Mouse (Mus musculus): ENCODE results near the gene Sytl3. TPM values are rescaled to one million over a fixed set of nuclear protein-coding genes. Genes with fewer than 3 reads are reported as not detected.
A peak's percentile ranks its signal among the peaks of the same experiment; 100 is the strongest.

The Sytl3 gene
- polyA plus RNA-seq, 1 experiment = 0.37 TPM

DNA sequence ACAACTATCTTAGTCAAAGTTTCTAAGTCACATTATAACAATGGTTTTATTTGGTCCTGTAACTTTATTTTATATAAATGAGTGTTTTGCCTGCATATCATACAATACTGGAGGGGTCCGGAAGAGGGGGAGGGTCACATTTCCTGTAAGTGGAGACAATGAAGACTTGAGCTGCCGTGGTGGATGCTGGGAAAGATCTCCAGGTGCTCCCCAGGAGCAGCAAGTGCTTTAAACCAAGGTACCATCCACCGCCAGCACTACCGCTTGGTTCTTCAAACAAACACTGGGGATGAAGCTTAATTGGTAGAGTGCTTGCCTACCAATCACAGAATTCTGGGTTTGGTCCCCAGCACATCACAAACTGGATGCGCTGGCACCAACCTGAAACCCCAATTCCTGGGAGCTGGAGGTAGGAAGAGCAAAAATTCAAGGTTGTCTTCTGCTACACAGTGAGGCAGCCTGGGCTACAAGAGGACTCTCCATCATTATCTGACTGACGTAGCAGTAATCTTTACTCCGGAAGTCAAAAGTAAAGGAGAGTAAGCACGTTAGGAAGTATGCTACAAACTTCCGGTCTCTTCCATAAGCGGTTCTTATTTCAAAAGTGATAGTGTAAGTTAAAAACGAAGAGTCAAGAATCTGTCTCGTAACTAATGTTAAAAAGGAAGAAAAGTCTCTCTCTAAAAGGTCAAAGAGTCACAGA lies 118.9 kb downstream of the Sytl3 start:
- peaks cover 19% of the 10 kb centered on the region for H3K36me3 ChIP-seq (replicated peaks; ENCODE audit: low read length)
- peak overlapping the region; percentile 28 for H3K4me3 ChIP-seq (replicated peaks)
- H3K27me3 ChIP-seq (replicated peaks) = no peaks in the 10 kb centered on the region
- TF ChIP-seq GATA1 (IDR thresholded peaks at IDR 0.05; ENCODE audit: borderline replicate concordance, low read length) (no peak), FLI1 (IDR thresholded peaks at IDR 0.05; ENCODE audit: low read length) (no peak)
- peaks cover 68% of the 10 kb centered on the region for H3K4me1 ChIP-seq
- H3K9me3 ChIP-seq = no peaks in the 10 kb centered on the region

DNA sequence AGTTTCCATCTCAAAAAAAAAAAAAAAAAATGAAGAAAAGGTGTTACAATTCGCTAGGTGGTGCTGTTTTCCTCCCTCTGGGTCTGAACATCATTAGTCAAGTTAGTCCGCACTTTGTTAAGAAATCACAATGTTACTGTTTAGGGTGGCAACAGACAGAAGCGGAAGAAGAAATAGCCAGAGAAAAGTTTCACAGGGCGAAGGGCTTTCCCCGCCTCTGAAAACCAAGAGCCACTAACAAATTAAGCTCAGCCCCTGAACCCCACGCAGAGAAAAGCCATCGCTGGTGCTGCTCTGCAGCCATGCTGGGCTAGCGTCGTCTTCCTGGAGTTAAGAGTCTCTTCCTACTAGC lies 119.4 kb downstream of the Sytl3 start:
- TF ChIP-seq GATA1 (IDR thresholded peaks at IDR 0.05; ENCODE audit: borderline replicate concordance, low read length) (no peak), FLI1 (IDR thresholded peaks at IDR 0.05; ENCODE audit: low read length) (no peak)
- peaks cover 18% of the 10 kb centered on the region for H3K36me3 ChIP-seq (replicated peaks; ENCODE audit: low read length)
- H3K9me3 ChIP-seq = no peaks in the 10 kb centered on the region
- H3K27me3 ChIP-seq (replicated peaks) = peaks cover 2% of the 10 kb centered on the region
- H3K4me3 ChIP-seq (replicated peaks) = peak overlapping the region; percentile 93
- H3K4me1 ChIP-seq = peaks cover 67% of the 10 kb centered on the region

DNA sequence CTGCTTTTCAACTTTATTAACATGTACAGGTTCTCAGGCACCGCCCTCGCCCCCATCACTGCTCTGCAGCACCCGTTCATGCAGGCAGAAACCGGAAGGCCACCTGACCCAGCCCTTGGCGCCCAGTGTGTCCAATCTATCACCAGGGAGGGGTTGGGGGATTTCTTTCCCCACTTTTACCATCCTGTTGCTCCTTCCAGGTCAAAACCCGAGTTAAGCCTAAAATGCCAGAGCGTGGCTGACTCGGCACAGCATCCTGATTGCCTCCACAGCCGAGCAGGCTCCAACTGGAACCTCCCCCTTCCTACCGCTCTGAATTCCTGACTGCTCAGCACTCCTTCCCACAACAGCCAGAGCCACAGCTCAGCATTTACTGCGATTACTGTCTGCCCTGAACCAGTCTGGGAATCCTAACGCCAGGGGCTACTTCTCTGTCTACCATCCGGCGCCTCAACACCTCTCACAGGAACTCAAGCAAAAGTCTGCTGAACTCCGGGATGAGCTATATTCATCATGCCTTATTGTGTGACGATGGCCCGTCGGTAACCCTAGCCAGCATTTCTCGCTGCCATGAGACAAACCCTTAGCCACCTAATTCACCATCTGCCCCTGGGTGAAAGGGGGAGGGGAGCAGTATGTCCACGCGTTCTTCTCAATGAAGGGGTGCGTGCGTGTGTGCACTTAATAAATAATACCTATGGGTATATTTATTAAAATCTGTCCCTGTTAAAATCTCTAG lies 120.0 kb downstream of the Sytl3 start:
- Histone ChIP-seq H3K9me3 (no peaks in the 10 kb centered on the region), H3K4me3 (replicated peaks) (peak overlapping the region; percentile 93), H3K4me1 (peaks cover 67% of the 10 kb centered on the region), H3K27me3 (replicated peaks) (peaks cover 2% of the 10 kb centered on the region), H3K36me3 (replicated peaks; ENCODE audit: low read length) (peaks cover 12% of the 10 kb centered on the region)
- no peak for TF ChIP-seq GATA1 (IDR thresholded peaks at IDR 0.05; ENCODE audit: borderline replicate concordance, low read length)
- no peak for TF ChIP-seq FLI1 (IDR thresholded peaks at IDR 0.05; ENCODE audit: low read length)

DNA sequence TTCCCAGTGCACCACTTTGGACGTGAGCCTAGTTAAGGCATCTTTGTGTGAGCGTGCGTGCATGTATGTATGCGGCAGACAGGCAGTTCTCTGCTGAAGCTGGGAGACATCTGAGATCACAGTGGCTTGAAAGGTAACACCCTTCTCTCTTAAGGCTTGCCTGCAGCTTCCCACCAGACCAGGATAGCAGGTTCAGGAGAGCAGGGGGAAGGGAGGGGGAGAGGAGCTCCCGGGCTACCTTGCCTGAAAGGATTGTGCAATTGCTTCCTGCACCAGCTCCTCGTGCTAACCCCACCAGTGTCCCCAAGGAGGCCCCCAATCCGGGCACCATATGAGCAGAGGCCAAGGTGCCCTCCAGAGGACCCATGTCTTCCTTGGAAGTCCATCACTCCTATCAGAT lies 120.7 kb downstream of the Sytl3 start:
- H3K9me3 ChIP-seq = no peaks in the 10 kb centered on the region
- TF ChIP-seq FLI1 (IDR thresholded peaks at IDR 0.05; ENCODE audit: low read length) (no peak), GATA1 (IDR thresholded peaks at IDR 0.05; ENCODE audit: borderline replicate concordance, low read length) (no peak)
- H3K27me3 ChIP-seq (replicated peaks) = peaks cover 2% of the 10 kb centered on the region
- peaks cover 60% of the 10 kb centered on the region for H3K4me1 ChIP-seq
- peak overlapping the region; percentile 93 for H3K4me3 ChIP-seq (replicated peaks)
- peaks cover 8% of the 10 kb centered on the region for H3K36me3 ChIP-seq (replicated peaks; ENCODE audit: low read length)

DNA sequence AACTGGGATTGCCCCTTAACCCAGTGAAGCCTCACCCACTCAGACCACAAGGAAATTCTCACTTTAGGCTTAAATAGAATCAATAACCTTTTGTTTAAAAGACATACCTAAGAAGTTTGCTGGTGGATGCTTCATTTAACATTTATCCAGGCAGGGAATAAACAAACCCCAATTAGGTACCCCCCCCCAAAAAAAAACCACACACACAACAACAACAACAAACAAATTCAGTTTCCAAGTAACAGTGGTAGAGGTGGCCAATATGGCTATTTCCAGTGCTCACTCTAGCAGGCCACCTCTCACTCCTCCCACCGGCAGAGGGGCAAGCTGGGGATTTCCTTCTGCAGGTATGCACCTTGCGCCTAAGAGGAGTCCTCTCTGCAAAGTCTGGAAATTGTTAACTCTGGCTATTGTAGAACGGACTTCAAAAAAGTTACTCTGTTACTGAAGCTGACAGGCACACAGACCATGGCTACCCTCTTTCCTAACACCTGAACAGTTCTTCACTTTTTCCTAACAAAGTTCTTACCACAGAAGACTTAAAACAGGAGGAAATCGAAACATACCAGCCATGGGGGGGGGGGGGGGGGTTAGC lies 121.7 kb downstream of the Sytl3 start:
- Histone ChIP-seq H3K27me3 (replicated peaks) (peaks cover 2% of the 10 kb centered on the region), H3K4me3 (replicated peaks) (peak overlapping the region; percentile 3), H3K9me3 (no peaks in the 10 kb centered on the region), H3K36me3 (replicated peaks; ENCODE audit: low read length) (peaks cover 3% of the 10 kb centered on the region), H3K4me1 (peaks cover 56% of the 10 kb centered on the region)
- TF ChIP-seq FLI1 (IDR thresholded peaks at IDR 0.05; ENCODE audit: low read length) (no peak), GATA1 (IDR thresholded peaks at IDR 0.05; ENCODE audit: borderline replicate concordance, low read length) (no peak)

DNA sequence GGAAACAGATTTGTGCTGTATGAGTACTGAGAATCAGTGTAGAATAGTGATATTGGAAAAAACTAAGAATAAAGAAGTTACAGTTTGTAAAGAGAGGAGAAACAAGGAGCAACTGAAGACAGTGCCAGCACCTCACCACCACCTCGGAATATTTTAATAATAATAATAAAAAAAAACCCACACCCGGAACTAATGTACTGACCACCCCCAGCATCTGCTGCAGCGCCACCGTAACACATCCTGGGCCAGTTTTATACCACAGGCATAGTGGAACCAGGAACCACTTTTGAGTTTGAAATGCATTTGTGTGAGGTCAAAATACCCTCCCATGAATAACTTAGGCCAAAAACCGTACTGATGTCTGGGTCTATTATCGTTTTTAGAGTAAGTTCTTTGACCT lies 122.4 kb downstream of the Sytl3 start:
- peaks cover 53% of the 10 kb centered on the region for H3K4me1 ChIP-seq
- H3K27me3 ChIP-seq (replicated peaks) = peaks cover 2% of the 10 kb centered on the region
- peaks cover 3% of the 10 kb centered on the region for H3K36me3 ChIP-seq (replicated peaks; ENCODE audit: low read length)
- peak overlapping the region; percentile 97 for H3K4me3 ChIP-seq (replicated peaks)
- TF ChIP-seq GATA1 (IDR thresholded peaks at IDR 0.05; ENCODE audit: borderline replicate concordance, low read length) = no peak
- TF ChIP-seq FLI1 (IDR thresholded peaks at IDR 0.05; ENCODE audit: low read length) = no peak
- H3K9me3 ChIP-seq = no peaks in the 10 kb centered on the region

DNA sequence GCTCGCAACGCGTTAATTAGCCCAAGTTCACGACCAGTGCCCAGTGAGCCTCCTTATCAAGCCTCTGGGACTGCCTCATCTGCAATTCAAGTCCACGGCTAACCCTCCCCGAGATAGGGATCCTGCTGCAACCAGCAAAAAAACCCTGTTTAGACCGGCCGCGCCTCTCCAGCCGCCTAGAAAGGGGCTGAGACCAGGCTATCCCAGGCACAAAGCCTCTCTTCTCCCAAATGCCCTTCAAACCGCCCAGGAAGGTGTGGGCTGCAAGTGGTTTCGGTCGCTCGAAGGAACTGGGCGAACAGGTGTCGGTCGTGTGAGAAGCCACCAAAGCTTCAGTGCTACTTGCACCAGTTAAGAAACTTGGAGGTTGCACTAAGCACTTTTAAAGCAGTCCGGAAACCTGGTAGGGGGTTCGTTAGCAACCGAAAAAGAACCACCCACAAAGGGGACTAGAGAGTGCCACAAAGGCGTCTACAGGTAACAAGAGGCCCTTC lies 123.2 kb downstream of the Sytl3 start:
- Histone ChIP-seq H3K9me3 (no peaks in the 10 kb centered on the region), H3K4me1 (peaks cover 53% of the 10 kb centered on the region), H3K36me3 (replicated peaks; ENCODE audit: low read length) (peaks cover 2% of the 10 kb centered on the region), H3K4me3 (replicated peaks) (peak overlapping the region; percentile 97), H3K27me3 (replicated peaks) (peaks cover 2% of the 10 kb centered on the region)
- TF ChIP-seq FLI1 (IDR thresholded peaks at IDR 0.05; ENCODE audit: low read length) (no peak), GATA1 (IDR thresholded peaks at IDR 0.05; ENCODE audit: borderline replicate concordance, low read length) (no peak)

DNA sequence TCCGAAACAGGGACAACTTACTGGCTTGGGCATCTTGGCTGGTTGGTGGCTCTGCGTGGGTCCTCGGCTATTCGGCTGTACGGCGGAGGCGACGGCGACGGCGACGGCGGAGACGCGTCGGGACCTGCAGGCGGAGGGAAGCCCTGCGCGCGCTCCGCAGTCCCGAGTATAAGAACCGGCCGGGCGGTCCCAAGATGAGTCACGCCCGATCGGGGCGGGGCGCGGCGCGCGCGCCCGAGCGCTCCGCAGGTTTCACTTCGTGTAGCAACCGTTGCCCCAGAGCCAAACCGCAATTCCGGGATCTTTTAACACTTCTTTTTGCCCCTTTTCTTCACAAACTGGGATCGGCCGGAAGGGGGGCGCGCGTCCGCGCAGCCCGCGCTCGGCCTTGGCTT lies 123.7 kb downstream of the Sytl3 start, which contains the start of gene Ezr:
Gene Ezr, minus strand, starts transcription at position 174 of the 395 bp plus-strand sequence.
- peaks cover 5% of the 10 kb centered on the region for H3K27me3 ChIP-seq (replicated peaks)
- no peaks in the 10 kb centered on the region for H3K9me3 ChIP-seq
- no peaks in the 10 kb centered on the region for H3K36me3 ChIP-seq (replicated peaks; ENCODE audit: low read length)
- no peak for TF ChIP-seq FLI1 (IDR thresholded peaks at IDR 0.05; ENCODE audit: low read length)
- TF ChIP-seq GATA1 (IDR thresholded peaks at IDR 0.05; ENCODE audit: borderline replicate concordance, low read length) = no peak
- H3K4me1 ChIP-seq = peaks cover 52% of the 10 kb centered on the region
- peak within 1 kb of the TSS; percentile 97 for H3K4me3 ChIP-seq (replicated peaks)

DNA sequence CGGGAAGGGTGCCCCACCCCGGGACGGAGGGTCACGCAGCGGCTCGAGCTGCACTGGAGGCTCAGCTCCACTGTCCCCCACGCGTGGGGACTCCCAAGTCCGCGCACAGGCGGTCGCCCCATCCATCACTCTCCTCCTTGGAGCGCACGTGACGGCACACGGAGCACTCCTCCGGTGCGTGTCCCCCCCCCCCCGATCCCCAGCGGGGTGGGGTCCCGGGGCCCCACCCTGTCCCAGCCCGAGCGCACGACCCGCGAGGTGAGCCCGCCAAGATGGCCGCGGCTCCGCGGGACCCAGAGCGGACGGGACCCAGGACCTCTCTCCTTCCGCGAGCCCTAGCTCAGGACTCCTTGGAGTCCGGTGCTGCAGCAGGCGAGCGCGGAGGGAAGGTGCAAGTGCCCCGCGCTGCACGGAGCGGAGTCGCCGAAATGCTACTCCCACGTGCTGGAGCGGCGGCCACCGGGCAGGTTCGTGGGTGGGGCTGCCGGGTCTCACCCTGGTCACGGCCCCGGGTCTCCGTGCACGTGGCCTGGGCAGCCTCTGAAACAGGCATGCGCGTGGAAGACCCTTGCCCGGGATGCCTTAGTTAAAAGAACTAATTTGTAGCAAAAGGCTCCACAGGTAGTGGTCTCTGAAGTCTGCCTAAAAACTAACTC lies 124.2 kb downstream of the Sytl3 start:
- peak overlapping the region; percentile 97 for H3K4me3 ChIP-seq (replicated peaks)
- H3K4me1 ChIP-seq = peaks cover 48% of the 10 kb centered on the region
- no peaks in the 10 kb centered on the region for H3K9me3 ChIP-seq
- peaks cover 5% of the 10 kb centered on the region for H3K27me3 ChIP-seq (replicated peaks)
- TF ChIP-seq GATA1 (IDR thresholded peaks at IDR 0.05; ENCODE audit: borderline replicate concordance, low read length) = no peak
- no peak for TF ChIP-seq FLI1 (IDR thresholded peaks at IDR 0.05; ENCODE audit: low read length)
- H3K36me3 ChIP-seq (replicated peaks; ENCODE audit: low read length) = no peaks in the 10 kb centered on the region
